ENCODE assay signal across 8 mouse cellular contexts in genomic region chr2:10826134-10826767, GRCm38 (mm10).
DNase-seq lines count a peak whose midpoint lies in the region; ATAC-seq and TF ChIP-seq lines count a peak whose summit lies in the region.

No protein-coding gene starts in this region.

- no peak for TF ChIP-seq POLR2A in lung, adult 2 months (IDR thresholded peaks at IDR 0.05; ENCODE audit: borderline replicate concordance, extremely low read depth, low read depth, low read length)

- TF ChIP-seq EP300 in stomach, postnatal 0 days (optimal IDR thresholded peaks at IDR 0.05), result no peak

- H3K9ac ChIP-seq in lung, embryonic 14.5 days, result peak overlapping the region; percentile 47; the same call in 1 of the 2 replicates
- H3K9ac ChIP-seq in intestine, embryonic 14.5 days (ENCODE audit: low read length), result peak overlapping the region; percentile 46; the same call in 1 of the 2 replicates
- H3K9ac ChIP-seq in liver, embryonic 12.5 days, result no peak overlapping the region
- no peak overlapping the region for H3K9ac ChIP-seq in stomach, postnatal 0 days (ENCODE audit: low read length)

- H3K4me1 ChIP-seq in lung, embryonic 14.5 days (ENCODE audit: insufficient read depth), result no peaks in the 10 kb centered on the region
- H3K4me1 ChIP-seq in lung, adult 2 months (ENCODE audit: control insufficient read depth, insufficient read depth, low read length), result no peaks in the 10 kb centered on the region
- no peaks in the 10 kb centered on the region for H3K4me1 ChIP-seq in intestine, embryonic 14.5 days (replicated peaks; ENCODE audit: control insufficient read depth, insufficient read depth, low read length)
- no peaks in the 10 kb centered on the region for H3K4me1 ChIP-seq in liver, embryonic 12.5 days
- no peaks in the 10 kb centered on the region for H3K4me1 ChIP-seq in stomach, postnatal 0 days (replicated peaks; ENCODE audit: control insufficient read depth, insufficient read depth)

- no peak for DNase-seq in lung, embryonic 14.5 days
- no peak for DNase-seq in lung, adult 2 months
- no peak for DNase-seq in intestine, embryonic 14.5 days (ENCODE audit: low spot score)
- DNase-seq in stomach, postnatal 0 days (ENCODE audit: low spot score), result peak; percentile 12
- no peak for DNase-seq in spleen, postnatal 10 days (ENCODE audit: low spot score in 2 of 2)
- DNase-seq in urinary bladder, postnatal 36 days (ENCODE audit: low spot score in 2 of 2), result no peak

- H3K4me3 ChIP-seq in lung, embryonic 14.5 days (ENCODE audit: low read depth, low read length), result no peak overlapping the region
- H3K4me3 ChIP-seq in lung, adult 2 months (replicated peaks; ENCODE audit: extremely low read depth, low read depth, low read length), result no peak overlapping the region
- 0 out of 2 replicates have a peak overlapping the region, but pooled peaks have one; percentile 43 for H3K4me3 ChIP-seq in intestine, embryonic 14.5 days (ENCODE audit: low read depth, low read length)
- H3K4me3 ChIP-seq in liver, embryonic 12.5 days, result peak overlapping the region; percentile 51
- H3K4me3 ChIP-seq in stomach, postnatal 0 days (ENCODE audit: low read depth, low read length), result peak overlapping the region; percentile 48

- no peaks in the 10 kb centered on the region for H3K36me3 ChIP-seq in lung, embryonic 14.5 days (ENCODE audit: insufficient read depth)
- no peaks in the 10 kb centered on the region for H3K36me3 ChIP-seq in intestine, embryonic 14.5 days (ENCODE audit: control insufficient read depth, insufficient read depth, low read length)
- no peaks in the 10 kb centered on the region for H3K36me3 ChIP-seq in liver, embryonic 12.5 days
- H3K36me3 ChIP-seq in stomach, postnatal 0 days (ENCODE audit: control insufficient read depth, insufficient read depth, low read length), result no peaks in the 10 kb centered on the region

- no peak for TF ChIP-seq CTCF in lung, embryonic 14.5 days (IDR thresholded peaks at IDR 0.05; ENCODE audit: low read depth)
- no peak for TF ChIP-seq CTCF in lung, adult 2 months (IDR thresholded peaks at IDR 0.05; ENCODE audit: insufficient read depth, low read length)
- TF ChIP-seq CTCF in stomach, postnatal 0 days (IDR thresholded peaks at IDR 0.05; ENCODE audit: low read depth), result no peak

- H3K9me3 ChIP-seq in lung, embryonic 14.5 days (ENCODE audit: low read depth, low read length), result no peaks in the 10 kb centered on the region
- H3K9me3 ChIP-seq in intestine, embryonic 14.5 days (ENCODE audit: control insufficient read depth, low read length), result no peaks in the 10 kb centered on the region
- H3K9me3 ChIP-seq in liver, embryonic 12.5 days (replicated peaks), result no peaks in the 10 kb centered on the region
- H3K9me3 ChIP-seq in stomach, postnatal 0 days (ENCODE audit: control insufficient read depth, low read length), result no peaks in the 10 kb centered on the region

- H3K27ac ChIP-seq in lung, embryonic 14.5 days (ENCODE audit: low read depth), result no peak overlapping the region
- H3K27ac ChIP-seq in intestine, embryonic 14.5 days (ENCODE audit: low read depth), result no peak overlapping the region
- no peak overlapping the region for H3K27ac ChIP-seq in liver, embryonic 12.5 days
- H3K27ac ChIP-seq in stomach, postnatal 0 days (replicated peaks), result no peak overlapping the region

- no peak for ATAC-seq in lung, embryonic 14.5 days (ENCODE audit: insufficient read depth)
- ATAC-seq in intestine, embryonic 14.5 days (replicated peaks; ENCODE audit: low FRiP score, low TSS enrichment, low read depth), result no peak
- no peak for ATAC-seq in liver, embryonic 12.5 days
- no peak for ATAC-seq in stomach, postnatal 0 days (ENCODE audit: low FRiP score, low TSS enrichment)
- ATAC-seq in megakaryocyte, adult 5-6 weeks (ENCODE audit: poor library complexity, severe bottlenecking), result no peak

- WGBS in lung, embryonic 14.5 days, result 71% methylated on average over 10 of the region's 10 CpGs
- 62% methylated on average over 10 of the region's 10 CpGs for WGBS in lung, adult 2 months
- WGBS in intestine, embryonic 14.5 days, result 74% methylated on average over 10 of the region's 10 CpGs
- 67% methylated on average over 10 of the region's 10 CpGs for WGBS in liver, embryonic 12.5 days (ENCODE audit: insufficient replicate concordance)
- WGBS in stomach, postnatal 0 days, result 46% methylated on average over 10 of the region's 10 CpGs

- H3K4me2 ChIP-seq in lung, embryonic 14.5 days, result peak overlapping the region; percentile 56
- H3K4me2 ChIP-seq in intestine, embryonic 14.5 days (ENCODE audit: low read length), result peak overlapping the region; percentile 53
- H3K4me2 ChIP-seq in liver, embryonic 12.5 days, result peak overlapping the region; percentile 61
- H3K4me2 ChIP-seq in stomach, postnatal 0 days (replicated peaks; ENCODE audit: low read depth), result peak overlapping the region; percentile 61

- H3K27me3 ChIP-seq in lung, embryonic 14.5 days (ENCODE audit: insufficient read depth, low read length), result no peaks in the 10 kb centered on the region
- H3K27me3 ChIP-seq in intestine, embryonic 14.5 days (replicated peaks; ENCODE audit: control insufficient read depth, insufficient read depth, low read length), result no peaks in the 10 kb centered on the region
- no peaks in the 10 kb centered on the region for H3K27me3 ChIP-seq in liver, embryonic 12.5 days (replicated peaks)
- no peaks in the 10 kb centered on the region for H3K27me3 ChIP-seq in stomach, postnatal 0 days (ENCODE audit: control insufficient read depth, insufficient read depth, low read length)

Comparison
In these comparisons a context has a peak if more than half of its experiments do, and no peak if none do; other contexts are left out.
1. H3K4me3 ChIP-seq: peak in intestine, embryonic 14.5 days (single experiment), liver, embryonic 12.5 days (single experiment) and stomach, postnatal 0 days (single experiment); none in lung, embryonic 14.5 days (single experiment) and lung, adult 2 months (single experiment).
2. H3K9ac ChIP-seq: peak in lung, embryonic 14.5 days (single experiment) and intestine, embryonic 14.5 days (single experiment); none in liver, embryonic 12.5 days (single experiment) and stomach, postnatal 0 days (single experiment).
3. Peak in every context shown above with its lines, with median percentiles within 50 percentile points of each other: H3K4me2 ChIP-seq.